Mouse (Mus musculus) common myeloid progenitor, adult 5-6 weeks (primary cell): ENCODE data around the gene Tprn. TPM values are rescaled to one million over a fixed set of nuclear protein-coding genes. Genes with fewer than 3 reads are reported as not detected.

ENCODE experiments used
- ATAC-seq: replicated peaks from 2 replicates; pipeline ENCODE4 v1.8.0; 2016; ENCODE audit warnings: low read depth, mild to moderate bottlenecking, moderate TSS enrichment, inconsistent platforms; ENCODE audit not compliant: poor library complexity, severe bottlenecking
- total RNA-seq: library from RNA; stranded (forward); fragments of 200-1000, 187-1606 nt; gene quantifications from 2 replicates; pipeline ENCODE4 v1.2.3, GENCODE M21; 2017

The Tprn gene
- total RNA-seq, 1 experiment from 2014 or later = 17.0 TPM

DNA sequence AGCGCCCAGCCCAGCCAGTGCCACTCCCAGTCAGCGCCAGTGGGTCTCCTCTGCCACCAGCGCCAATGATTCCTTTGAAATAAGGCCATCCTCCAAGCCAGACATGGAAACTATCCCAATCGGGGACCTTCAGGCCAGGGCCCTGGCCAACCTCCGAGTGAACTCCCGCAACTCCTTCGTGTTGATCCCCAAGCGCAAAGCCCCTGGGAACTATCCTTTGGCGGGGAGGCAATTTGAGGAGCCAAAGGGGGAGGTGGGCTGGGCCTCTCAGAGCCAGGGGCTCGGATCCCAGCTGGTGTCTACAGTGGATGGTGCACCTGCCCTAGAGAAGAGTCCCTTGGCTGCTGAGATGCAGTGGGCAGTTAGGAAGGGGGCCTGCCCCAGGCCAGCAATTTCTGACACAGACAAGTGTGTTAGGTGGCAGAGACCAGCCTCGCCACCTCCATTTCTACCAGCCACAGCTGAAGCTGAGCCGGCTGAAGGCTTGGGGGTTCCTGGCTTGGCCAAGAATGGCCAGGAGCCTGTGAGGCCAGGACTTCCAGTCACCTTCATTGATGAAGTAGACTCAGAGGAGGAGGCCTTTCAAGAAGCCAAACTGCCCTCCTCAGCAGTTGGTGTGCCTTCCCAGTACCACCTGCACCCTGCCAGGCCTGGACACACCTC, 1.3 kb downstream of the Tprn start:
- no peak for ATAC-seq

DNA sequence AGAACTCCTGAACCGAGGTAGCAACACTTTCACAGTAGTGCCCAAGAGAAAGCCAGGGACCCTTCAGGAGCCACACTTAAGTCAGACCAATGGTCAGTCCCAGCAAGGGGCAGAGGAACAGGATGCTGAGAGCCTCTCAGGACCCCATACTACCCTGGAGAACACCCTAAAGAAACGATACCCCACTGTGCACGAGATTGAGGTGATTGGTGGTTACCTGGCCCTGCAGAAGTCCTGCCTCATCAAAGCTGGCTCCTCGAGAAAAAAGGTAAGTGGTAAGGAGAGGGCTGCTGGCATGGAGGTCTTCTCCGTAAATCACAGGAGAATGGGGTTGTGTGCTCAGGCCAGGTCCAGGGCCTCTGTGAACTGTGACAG, 1.9 kb downstream of the Tprn start:
- no peak for ATAC-seq

DNA sequence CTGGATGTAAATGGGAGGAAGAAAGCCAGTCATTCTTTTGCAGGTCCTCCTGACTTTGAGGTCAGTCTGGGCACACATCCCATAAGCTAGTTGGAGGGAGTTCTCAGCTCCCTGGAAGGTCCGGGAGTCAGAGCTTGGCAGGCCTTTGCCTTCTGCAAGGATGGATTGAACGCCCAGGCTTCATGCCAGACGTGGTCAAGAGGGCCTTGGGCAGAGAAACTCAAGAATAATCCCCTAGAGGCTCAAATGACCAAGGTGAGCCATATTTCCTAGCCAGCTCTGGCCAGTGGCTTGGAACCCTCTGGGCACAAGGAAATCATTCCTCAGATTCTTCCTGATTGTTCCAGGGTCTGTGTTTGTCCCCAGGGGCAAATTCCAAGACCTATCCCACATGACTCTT, 2.4 kb downstream of the Tprn start:
- no peak for ATAC-seq

DNA sequence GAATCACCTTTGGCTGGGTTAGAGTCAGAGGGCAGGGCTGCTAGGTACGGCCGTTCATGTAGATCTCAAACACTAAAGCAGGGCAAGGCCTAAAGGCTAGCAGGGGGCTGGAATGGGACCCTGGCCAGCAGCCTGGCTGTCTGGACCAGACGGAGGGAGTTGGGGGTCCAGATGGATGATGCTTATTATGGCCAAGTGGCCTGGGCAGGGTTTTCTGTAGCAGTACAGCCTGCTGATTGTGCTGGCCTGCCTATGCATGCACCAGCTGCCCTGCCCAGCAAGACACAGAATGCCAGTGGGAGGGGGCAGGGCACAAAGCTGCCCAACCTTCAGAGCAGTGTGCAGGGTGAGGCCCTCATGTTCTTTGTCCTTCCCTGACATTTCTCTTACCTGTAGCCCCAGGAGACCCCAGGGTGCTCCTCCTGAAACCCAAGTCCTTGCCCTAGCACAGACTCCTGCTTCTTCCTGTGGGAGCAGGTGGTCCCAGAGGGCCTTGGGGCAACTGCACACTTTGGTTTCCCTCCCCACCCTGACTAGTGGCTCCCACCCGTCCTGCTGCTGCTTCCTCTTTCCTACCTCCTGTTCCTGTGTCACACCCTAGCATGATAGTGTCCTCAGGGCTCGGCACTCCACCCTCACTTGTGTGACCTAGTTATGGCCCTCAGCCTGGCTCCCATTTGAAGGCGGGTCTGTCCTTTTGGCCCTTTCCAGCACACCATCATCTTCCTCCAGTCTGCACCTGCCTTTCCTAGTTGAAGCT, 3.7 kb downstream of the Tprn start:
- peak; percentile 34; the same call in 1 of the 2 replicates for ATAC-seq

DNA sequence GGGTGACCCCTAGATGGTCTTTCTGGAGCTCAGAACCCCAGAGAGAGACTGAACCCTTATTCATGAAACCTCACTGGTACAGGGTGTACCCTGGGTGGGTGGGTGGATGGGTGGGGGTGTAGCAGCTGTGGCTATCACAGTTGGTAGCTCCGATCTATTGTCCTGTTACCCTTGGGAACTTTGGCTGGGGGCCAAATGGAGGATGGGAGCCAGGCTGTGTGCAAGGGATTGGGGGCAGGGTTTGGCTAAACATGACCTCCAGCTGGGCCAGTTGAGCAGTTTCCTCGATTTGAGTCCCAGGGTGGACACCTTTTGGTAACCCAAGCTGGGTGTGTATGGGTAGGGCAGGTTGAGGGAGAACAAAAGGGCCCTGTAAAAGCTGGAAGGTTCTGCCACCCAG, 4.3 kb downstream of the Tprn start:
- no peak for ATAC-seq

DNA sequence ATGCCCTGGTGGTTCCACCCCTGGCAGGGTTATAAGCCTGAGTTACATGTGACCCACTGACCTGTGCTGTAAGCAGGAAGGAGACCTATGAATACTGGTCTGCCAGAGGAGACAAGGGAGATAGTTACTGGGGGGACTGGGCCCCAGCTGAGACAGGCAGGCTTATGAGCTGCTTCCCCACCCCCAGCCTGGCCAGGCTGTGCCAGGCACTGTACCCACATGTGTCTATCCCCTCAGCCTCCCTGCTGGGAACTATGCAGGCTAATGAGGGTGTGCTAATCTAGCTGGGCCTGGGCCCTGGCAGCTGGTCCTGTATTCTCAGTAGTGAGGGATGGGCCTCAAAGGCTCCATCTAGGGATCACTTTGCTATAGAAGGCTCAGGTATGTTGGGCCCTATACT, 4.8 kb downstream of the Tprn start:
- no peak for ATAC-seq

DNA sequence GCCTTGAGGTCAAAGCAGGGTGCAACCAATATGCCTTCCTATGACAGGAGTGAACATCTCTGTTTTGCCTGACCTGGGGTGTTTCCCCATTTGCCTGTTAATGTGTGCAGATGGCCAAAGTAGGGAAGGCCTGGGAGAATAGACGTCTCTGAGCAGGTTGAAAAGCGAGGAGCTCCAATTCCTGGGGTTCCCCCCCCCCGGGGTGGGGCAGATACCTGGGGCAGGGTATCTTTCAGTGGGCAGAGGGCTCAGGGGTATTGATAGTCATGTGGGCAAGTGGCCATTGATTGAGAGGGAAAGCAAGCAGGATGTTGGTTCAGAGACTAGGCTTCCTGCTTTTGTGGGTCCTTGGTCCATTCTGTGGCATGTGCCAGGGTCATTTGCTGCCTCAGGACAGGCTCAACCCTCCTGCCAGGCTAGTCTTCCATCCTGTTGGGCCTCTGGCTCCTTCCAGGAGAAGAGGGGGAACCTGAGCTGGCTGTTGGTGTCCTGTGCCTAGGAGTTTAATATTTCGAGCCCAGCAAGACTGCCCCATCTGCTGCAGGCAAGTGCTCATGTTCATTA, 5.4 kb downstream of the Tprn start:
- no peak for ATAC-seq

DNA sequence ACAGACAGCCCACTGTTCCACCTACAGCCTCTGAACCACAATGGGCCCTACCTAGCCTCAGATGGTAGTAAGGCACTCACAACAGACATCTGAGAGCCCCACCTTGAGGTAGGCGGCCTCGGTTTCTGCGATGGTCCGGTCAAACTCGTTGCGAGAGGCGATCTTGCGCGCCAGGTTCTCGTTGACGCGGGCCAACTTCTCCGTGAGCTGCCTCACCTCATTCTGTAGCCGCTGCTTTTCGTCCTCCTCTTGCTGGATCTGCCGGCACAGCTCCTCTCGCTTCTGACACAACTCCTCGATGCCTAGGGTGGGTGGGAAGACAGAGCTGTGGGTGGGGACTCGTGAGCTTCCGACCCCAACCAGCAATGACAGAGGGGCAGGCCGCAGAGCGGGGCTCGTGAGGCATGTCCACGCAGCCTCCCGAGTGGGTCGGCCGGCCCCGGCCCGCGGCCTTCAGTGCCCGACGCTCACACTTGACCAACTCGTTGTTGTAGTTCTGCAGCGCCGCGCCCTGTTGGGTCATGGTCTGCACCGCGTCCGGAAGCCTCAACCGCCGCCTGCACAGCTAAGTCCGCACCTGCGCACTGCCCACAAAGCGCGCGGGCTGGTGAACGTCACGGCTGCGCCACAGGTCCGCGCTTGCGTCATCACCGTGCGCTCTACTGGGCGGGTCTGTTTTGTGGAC, 9.6 kb downstream of the Tprn start, which contains the start of the genes Ssna1 and Anapc2:
Ssna1 (minus strand) TSS at position 612 of the 685 bp plus-strand sequence.
Anapc2 (plus strand) TSS at position 652 of the 685 bp plus-strand sequence.
- peak; percentile 93 for ATAC-seq

DNA sequence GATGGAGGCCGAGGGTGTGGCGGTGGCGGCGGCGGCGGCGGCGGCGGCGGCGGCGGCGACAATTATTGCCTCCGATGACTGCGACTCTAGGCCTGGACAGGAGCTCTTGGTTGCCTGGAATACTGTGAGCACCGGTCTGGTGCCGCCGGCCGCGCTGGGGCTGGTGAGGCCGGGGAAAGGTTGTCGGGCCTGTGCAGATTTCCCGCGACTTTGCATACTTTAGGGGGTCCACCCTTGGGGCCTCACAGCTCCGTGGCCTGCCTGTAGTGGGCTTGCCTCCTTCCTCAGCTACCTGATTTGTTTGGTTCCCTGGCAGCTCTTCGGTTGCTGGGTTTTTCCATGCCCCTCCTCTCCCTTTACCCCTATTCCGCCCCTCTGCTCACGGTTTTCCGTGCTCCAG, 10.1 kb downstream of the Tprn start:
- ATAC-seq = no peak

DNA sequence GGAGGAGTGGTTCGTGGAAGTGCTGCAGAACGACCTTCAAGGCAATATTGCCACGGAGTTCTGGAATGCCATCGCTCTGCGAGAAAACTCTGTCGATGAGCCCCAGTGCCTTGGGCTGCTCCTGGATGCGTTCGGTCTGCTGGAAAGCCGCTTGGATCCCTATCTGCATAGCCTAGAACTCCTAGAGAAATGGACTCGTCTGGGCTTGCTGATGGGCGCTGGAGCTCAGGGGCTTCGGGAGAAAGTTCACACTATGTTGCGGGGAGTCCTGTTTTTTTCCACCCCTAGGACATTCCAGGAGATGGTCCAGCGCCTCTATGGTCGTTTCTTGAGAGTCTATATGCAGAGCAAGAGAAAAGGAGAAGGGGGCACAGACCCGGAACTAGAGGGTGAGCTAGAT, 10.6 kb downstream of the Tprn start:
- no peak for ATAC-seq

DNA sequence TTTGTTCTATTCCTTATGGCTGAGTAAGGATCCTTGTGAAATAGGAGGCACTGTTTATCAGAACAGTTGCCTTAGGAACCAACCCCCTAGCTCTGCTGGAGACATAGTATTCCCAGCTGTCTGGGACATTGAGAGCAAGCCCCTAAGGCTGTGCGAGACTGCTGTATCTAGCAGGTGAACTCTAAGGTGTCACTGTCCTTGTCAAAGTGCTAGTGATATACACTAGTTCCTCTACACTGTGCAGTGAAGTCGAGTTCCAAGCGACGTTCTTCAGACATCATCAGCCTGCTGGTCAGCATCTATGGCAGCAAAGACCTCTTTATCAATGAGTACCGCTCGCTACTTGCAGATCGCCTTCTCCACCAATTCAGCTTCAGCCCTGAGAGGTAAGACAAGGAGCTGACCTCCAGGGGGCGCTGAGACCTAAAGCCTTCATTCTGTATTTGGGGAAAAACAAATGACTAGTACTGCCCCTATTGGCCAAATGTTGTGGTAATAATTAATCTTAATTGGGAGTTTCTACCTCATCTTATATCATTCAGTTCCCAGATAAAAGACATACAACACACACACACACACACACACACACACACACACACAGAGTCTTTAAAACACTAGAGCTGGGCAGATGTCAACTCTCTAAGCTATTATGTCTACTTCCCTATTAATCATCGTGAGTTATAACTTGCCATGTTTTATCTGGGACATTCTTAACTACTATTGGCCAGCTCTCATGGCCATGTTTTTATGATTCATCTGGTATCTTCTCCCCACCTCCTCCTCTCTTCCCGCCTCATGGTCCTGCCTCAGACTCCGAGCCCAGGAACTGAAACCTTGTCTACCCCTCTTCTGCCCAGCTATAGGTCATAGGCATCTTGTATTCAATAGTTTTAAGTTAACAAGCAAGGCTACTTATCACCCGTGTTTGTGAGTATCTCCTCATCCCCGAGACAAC, 16.8 kb downstream of the Tprn start:
- ATAC-seq = peak; percentile 99

DNA sequence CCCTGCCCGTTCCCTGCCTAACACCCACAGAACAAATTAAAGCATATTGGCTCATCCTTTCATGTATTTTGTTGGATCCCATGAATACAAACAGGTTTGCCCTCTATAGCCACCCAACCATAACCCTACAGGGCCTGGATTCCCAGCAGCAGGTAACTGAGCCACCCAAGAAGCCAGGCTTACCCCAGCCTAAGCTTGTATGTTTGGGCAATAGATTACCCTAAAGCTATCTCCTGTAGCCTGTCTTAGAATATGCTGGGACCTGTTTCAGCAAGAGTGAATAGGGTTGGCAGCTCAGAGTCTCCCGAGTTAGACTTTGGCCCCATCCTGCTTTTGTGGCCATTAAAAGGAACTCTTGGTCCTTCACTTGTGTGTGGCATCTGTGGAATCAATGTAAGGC, 23.1 kb downstream of the Tprn start:
- ATAC-seq = no peak

DNA sequence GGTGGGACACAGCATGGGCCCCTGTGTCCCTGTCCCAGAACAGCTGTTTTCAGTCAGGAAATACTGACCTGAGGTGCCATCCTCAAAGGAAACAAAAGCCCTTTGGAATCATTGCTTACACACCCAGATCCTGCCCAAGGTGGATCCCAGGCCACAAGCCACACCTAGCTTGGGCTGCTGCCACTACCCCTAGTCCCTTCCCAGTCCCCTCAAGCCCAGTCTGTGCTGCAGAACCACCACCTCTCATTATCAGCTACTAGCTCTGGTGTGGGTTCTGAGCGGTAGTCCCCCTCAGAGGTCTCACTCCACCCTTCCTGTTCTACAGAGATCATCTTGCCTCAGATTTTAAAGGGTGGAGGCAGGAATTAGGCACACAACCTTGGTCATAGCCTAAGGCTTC, 23.9 kb downstream of the Tprn start:
- ATAC-seq = peak; percentile 45

DNA sequence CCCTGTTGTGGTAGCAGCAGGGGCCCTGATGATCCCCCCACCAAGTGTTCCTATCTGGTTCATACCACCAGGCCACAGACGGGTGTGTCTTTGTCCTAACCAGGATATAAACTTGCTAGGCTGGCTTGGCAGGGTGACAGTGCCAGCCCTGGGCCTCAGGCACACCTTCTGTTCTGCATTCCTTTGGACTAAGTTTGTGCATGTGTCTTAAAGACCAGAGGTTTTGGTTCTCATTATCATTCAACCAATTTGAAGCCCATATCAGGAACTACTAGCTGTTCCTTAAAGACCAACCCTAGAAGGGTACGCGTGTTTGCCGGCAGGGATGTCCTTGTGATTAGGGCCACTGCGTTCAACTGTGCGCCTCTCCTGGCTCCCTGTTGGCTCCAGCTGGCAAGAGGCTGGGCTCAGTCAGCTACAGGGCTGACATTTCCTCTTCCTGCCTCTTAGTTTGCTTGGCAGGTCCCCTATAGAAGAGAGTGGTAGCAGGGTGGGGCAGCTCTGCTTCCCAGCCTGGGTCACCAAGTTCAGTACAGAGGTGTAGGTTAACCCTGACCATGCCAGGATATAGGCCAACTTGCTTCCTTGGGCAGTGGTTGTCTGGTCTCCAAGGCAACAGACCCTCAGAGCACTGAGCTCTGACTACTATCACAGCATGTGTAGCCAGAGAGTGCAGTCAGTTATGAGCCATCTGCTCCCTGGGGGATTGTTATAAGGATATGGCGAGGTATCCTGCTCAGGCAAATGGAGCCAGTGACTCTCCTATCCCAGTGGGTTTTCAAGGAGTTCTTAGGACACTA, 24.6 kb downstream of the Tprn start:
- ATAC-seq = peak; percentile 40

DNA sequence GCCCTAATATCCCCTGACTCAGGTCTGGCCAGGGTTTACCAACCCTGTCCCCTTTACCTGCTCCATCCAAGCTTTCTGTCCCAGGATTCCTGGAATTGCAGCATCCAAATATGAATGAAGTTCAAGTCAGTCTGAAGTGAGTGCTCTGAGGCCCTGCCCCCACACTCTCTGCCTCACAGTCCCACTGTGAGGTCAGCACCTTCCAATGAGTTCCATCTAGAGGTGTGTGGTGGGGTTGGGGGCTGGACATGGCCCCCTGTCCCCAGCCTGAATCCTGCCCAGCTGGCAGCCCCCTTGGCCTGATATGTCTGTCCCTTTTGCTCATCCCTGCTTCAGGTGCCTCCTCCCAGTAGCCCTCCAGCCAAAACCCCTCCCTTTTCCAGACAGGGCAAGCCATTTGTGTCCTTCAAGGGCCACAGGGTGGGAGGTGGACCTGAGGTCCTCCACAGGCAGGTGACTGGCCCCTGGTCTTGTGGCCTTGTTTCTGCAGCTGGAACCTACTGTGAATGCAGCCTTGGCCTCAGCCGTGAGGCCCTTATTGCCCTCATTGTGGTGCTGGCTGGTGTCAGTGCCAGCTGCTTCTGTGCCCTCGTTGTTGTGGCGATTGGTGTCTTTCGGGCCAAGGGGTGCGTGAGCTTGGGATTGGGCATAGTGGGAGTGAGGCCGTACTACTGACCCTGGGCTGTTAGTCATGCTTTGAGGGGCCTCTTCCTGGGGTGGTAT, 25.7 kb downstream of the Tprn start, which contains the start of gene Tmem210:
Tmem210 (plus strand) TSS at position 219 of the 723 bp plus-strand sequence.
- no peak for ATAC-seq

DNA sequence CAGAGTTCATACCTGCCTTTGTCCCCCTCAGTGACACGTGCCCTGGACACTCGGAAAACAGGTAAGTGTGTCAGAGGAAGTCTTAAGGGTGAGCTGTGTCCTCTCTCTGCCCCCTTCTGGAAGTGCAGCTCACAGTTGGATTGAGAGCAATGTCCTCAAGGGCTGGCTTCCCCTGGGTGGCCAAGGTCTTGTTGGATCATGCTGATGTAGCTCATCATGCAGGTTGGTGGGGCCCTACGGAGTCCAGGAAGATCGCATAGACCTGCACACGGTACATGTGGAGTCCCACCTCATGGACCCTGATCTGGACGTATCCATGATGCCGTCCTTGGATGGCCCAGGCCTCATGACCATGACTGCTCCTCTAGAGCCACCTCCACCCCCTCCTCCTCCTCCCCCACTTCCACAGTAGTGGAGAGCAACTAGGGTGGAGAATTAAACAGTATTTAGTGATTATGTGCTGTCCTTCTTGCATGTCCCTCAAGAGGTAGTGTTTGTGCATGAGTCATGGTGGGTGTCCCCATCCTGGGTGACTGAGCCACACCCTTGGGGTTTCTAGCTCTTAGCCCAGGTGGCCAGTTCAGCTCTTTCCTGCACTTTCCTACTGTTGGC, 26.4 kb downstream of the Tprn start:
- no peak for ATAC-seq

DNA sequence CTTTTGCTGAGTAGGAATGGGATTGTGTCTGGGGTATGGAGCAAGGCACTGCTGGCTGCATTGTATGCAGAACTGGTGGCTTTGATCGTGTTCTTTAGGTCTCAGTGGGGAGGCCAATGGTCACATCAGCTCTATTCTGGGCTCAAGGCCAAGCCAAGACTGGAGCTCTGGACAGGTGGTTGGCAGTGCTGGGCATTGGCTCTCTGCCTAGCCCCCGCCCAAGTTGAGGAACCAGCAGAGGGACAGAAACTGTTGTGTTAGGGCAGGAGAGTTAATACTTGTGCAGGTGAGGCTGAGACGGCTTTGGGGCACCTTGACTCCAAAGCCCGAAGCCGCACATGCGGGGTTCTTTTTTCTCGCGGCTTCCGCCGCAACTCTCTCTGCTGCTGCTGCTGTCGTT, 27.2 kb downstream of the Tprn start, which contains the start of gene Lrrc26:
Lrrc26 (plus strand) TSS at position 265 of the 400 bp plus-strand sequence.
- ATAC-seq = no peak
